Mouse (Mus musculus) liver, embryonic 14.5 days (tissue): ENCODE results near the gene Acot6.

ENCODE experiments used
- CTCF ChIP-seq: IDR thresholded peaks from 2 replicates; pipeline ENCODE4 v1.5.1; 2016; ENCODE audit warnings: antibody characterized with exemption, low read depth, control low read depth
- EP300 ChIP-seq: IDR thresholded peaks from 2 replicates; pipeline ENCODE4 v1.6.1; 2016; ENCODE audit warnings: antibody characterized with exemption, low read depth

DNA sequence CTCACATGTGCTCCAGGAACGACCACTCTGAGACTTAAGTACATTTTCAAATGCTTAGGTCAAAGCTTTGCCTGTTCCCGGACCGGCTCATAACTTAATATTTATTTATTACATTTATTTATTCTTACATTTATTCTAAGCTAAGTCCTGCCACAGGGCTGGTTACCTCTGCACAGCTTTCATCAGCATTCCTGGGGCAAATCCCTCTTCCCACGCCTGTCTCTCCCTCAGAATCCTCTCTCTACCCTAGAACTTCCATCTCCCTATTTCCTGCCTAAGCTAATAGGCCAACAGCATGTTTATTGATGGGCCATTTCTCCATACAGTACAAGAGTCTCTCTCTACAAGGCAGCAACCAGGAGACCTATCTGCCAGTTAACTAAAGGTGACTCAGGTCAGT, 32.7 kb upstream of the Acot6 start:
- TF ChIP-seq EP300: no peak
- TF ChIP-seq CTCF: no peak
